Mouse (Mus musculus): ENCODE data around the gene Gm13279. TPM values are rescaled to one million over a fixed set of nuclear protein-coding genes. Genes with fewer than 3 reads are reported as not detected.

The Gm13279 gene
- total RNA-seq, 2 experiments from 2014 or later = not detected

Other genes with a start within 250 kb of the Gm13279 start
- gene Ifna15, start 239.2 kb upstream of the Gm13279 start, total RNA-seq (2023) = not detected
- not detected for gene Ifna14, start 225.6 kb upstream of the Gm13279 start, total RNA-seq (2023)
- gene Ifna9, start 205.0 kb upstream of the Gm13279 start, total RNA-seq (2023) = not detected
- not detected for gene Ifna12, start 194.0 kb upstream of the Gm13279 start, total RNA-seq (2023)
- gene C87499, start 163.0 kb upstream of the Gm13279 start, total RNA-seq (2023) = not detected
- not detected for gene Ifna13, start 152.9 kb upstream of the Gm13279 start, total RNA-seq (2023)
- not detected for gene Ifna16, start 120.5 kb upstream of the Gm13279 start, total RNA-seq (2023)
- gene Ifna2, start 113.5 kb upstream of the Gm13279 start, total RNA-seq (2023) = not detected
- not detected for gene Ifnab, start 106.0 kb upstream of the Gm13279 start, total RNA-seq (2023)
- 1 to 10 TPM; 1.5 to 2.7 TPM for gene Gm26566, start 75.6 kb upstream of the Gm13279 start, total RNA-seq (2023)
- 10 to 100 TPM; 48.9 to 52.0 TPM for gene Klhl9, start 74.9 kb upstream of the Gm13279 start, total RNA-seq (2023)
- gene Gm13271, start 42.5 kb upstream of the Gm13279 start, total RNA-seq (2023) = not detected
- not detected for gene Gm13283, start 37.3 kb upstream of the Gm13279 start, total RNA-seq (2023)
- gene Gm13290, start 23.6 kb upstream of the Gm13279 start, total RNA-seq (2023) = under 1 TPM in 1 of 2 experiments, not detected in 1; 0.64 TPM
- gene Gm13289, start 20.5 kb upstream of the Gm13279 start, total RNA-seq (2023) = not detected
- gene Gm13272, start 17.5 kb upstream of the Gm13279 start, total RNA-seq (2023) = not detected
- gene Ifnz, start 15.3 kb upstream of the Gm13279 start, total RNA-seq (2023) = not detected
- gene Gm13276, start 11.7 kb upstream of the Gm13279 start, total RNA-seq (2023) = not detected
- not detected for gene Gm13277, start 8.8 kb upstream of the Gm13279 start, total RNA-seq (2023)
- not detected for gene Gm13278, start 5.8 kb upstream of the Gm13279 start, total RNA-seq (2023)
- gene Gm13275, start 2.9 kb upstream of the Gm13279 start, total RNA-seq (2023) = not detected
- not detected for gene Gm13285, start 2.3 kb downstream of the Gm13279 start, total RNA-seq (2023)
- not detected for gene Gm13287, start 5.9 kb downstream of the Gm13279 start, total RNA-seq (2023)
- not detected for gene Gm13288, start 8.1 kb downstream of the Gm13279 start, total RNA-seq (2023)
- gene Ifna7, start 18.8 kb downstream of the Gm13279 start, total RNA-seq (2023) = not detected
- gene Ifna11, start 22.6 kb downstream of the Gm13279 start, total RNA-seq (2023) = not detected
- not detected for gene Ifna6, start 30.0 kb downstream of the Gm13279 start, total RNA-seq (2023)
- gene Ifna5, start 38.1 kb downstream of the Gm13279 start, total RNA-seq (2023) = not detected
- gene Ifna4, start 44.5 kb downstream of the Gm13279 start, total RNA-seq (2023) = not detected
- not detected for gene Ifna1, start 52.7 kb downstream of the Gm13279 start, total RNA-seq (2023)
- gene Ifne, start 82.8 kb downstream of the Gm13279 start, total RNA-seq (2023) = not detected